Mouse (Mus musculus) heart, embryonic 11.5 days (tissue): ENCODE data around the gene Klhl36. TPM values are rescaled to one million over a fixed set of nuclear protein-coding genes. Genes with fewer than 3 reads are reported as not detected.

Experiments used
- ATAC-seq: fragments of 200-750 bp; cut with Nextera tagmentation; replicated peaks from 2 replicates; pipeline ENCODE4 v1.8.0; 2017; ENCODE audit warnings: moderate library complexity; ENCODE audit not compliant: insufficient number of reproducible peaks, low FRiP score, low TSS enrichment
- H3K27ac ChIP-seq: fragments of 300-500 bp; sonication (generic); 2 replicates; pipeline ENCODE4 v1.5.1; 2014; ENCODE audit warnings: mild to moderate bottlenecking, low read depth, low read length
- H3K27me3 ChIP-seq: fragments of 300-500 bp; sonication (generic); 2 replicates; pipeline ENCODE4 v1.6.1; 2014; ENCODE audit warnings: mild to moderate bottlenecking, low read length, mixed read lengths; ENCODE audit not compliant: control insufficient read depth, insufficient read depth
- H3K36me3 ChIP-seq: fragments of 300-500 bp; sonication (generic); 2 replicates; pipeline ENCODE4 v1.6.1; 2014; ENCODE audit warnings: mild to moderate bottlenecking, low read length, moderate library complexity, mixed read lengths; ENCODE audit not compliant: control insufficient read depth, insufficient read depth
- H3K4me1 ChIP-seq: fragments of 300-500 bp; sonication (generic); 2 replicates; pipeline ENCODE4 v1.6.1; 2014; ENCODE audit warnings: low read length; ENCODE audit not compliant: control insufficient read depth, insufficient read depth
- H3K4me2 ChIP-seq: fragments of 300-500 bp; sonication (generic); 2 replicates; pipeline ENCODE4 v1.6.1; 2014; ENCODE audit warnings: mild to moderate bottlenecking, moderate library complexity
- H3K4me3 ChIP-seq: fragments of 300-500 bp; sonication (generic); 2 replicates; pipeline ENCODE4 v1.5.1; 2014; ENCODE audit warnings: low read depth, low read length
- H3K9ac ChIP-seq: fragments of 300-500 bp; sonication (generic); 2 replicates; pipeline ENCODE4 v1.6.1; 2014; ENCODE audit warnings: mild to moderate bottlenecking, low read depth, low read length, moderate library complexity
- H3K9me3 ChIP-seq: fragments of 300-500 bp; sonication (generic); replicated peaks from 2 replicates; pipeline ENCODE4 v1.6.1; 2016; ENCODE audit warnings: low read length; ENCODE audit not compliant: control insufficient read depth
- WGBS: fragments of 180-500 bp; shearing (Covaris S2); extraction: QIAGEN DNeasy Blood & Tissue Kit; methylation state at CpG from one replicate; pipeline ENCODE4 v1.1.7; 2014; ENCODE audit not compliant: insufficient replicate concordance; 5-methylcytosine and 5-hydroxymethylcytosine counted together
- polyA plus RNA-seq: library from polyadenylated mRNA; unstranded; fragments of >200 nt; fragmentation: Nextera tagmentation; extraction: Ambion mirVana; gene quantifications from 2 replicates; pipeline ENCODE4 v1.2.1, GENCODE M21; 2014

The Klhl36 gene
- polyA plus RNA-seq, result 8.6 and 8.9 TPM in 2 replicates

DNA sequence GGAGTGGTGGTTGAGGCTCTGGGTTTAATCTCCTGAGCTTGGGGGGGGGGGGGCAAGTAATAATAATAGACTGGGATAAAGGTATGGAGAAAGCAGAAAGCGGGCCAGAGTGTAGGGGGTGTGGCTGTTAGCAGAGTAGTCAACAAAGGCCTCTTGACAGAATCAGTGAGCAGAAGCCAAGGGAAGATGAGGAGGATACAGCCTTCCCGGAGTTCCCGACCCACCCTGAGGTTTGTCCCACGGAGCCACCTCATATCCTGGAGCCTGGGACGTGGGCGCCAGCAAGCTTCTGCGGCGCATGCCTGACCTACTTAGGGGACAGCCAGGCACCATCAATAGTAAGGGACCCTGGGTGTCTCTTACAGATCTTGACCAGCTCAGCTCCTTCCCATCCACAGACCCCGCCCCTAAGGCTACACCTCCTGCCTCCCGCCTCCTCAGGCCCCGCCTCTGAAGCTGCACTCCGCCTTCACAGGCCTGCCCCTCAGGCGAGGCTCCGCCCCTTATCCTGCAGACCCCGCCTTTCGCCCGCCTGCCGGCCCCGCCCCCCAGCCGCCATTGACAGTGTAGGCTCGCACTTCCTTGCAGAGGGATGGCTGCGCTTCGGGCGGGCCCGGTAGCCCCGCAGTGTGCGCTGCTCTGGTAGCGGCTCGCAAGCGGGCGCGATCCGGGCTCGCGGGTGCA, at the start of gene Klhl36:
Klhl36 (plus strand) TSS at position 561 of the 684 bp plus-strand sequence.
- peak; percentile 95 for ATAC-seq
- under 1% methylated on average over 35 of the region's 35 CpGs for WGBS

DNA sequence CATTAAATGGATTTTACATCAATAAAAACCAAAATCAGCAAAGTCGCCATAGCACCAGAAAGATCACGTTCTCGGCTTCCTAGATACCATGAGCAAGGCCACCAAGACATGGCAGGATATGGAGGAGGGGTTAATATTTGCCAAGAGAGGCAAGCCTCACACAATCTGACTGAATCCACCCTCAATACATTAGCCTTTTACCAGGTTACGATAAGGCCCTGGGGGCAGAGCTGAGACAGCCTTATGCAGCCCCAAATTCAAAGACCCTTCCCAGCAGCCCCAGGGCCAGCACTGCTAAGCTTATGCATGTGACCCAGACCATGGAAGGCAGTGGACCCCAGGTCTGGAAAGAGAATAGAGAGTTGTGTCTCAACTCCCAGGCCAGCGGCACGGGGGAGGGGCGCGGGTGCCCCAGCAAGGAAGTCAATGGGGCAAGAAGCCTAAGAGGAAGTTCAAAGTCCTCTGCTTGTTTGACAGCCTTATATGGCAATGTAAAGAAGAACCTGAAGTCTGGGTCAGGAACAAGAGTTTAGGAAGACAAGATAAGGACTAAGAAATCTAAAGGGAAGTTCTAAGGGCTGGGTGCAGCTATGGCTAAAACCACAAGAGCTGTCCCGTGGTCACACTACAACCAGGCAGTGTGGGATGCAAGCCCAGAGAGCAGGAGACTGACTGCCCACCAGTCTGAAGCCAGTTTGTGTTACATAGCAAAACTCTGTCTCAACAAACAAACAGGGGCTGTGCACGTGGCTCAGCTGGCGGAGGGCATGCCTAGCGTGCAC, 49.2 kb upstream of the Klhl36 start:
- no peak for ATAC-seq
- Histone ChIP-seq H3K9me3 (no peaks in the 10 kb centered on the region), H3K36me3 (no peaks in the 10 kb centered on the region; the same call in 1 of the 2 replicates), H3K27ac (no peak overlapping the region), H3K9ac (no peak overlapping the region), H3K4me1 (peaks cover 4% of the 10 kb centered on the region), H3K4me2 (no peak overlapping the region), H3K27me3 (no peaks in the 10 kb centered on the region), H3K4me3 (no peak overlapping the region)
- whole genome bisulfite sequencing, result 75% methylated on average over 12 of the region's 12 CpGs

More for the DNA sequence above, at the start of gene Klhl36:
- peak within 1 kb of the TSS; percentile 85 for H3K4me2 ChIP-seq
- no peak within 1 kb of the TSS for H3K27ac ChIP-seq
- peaks cover 6% of the 10 kb centered on the region for H3K4me1 ChIP-seq
- H3K9ac ChIP-seq, result peak within 1 kb of the TSS; percentile 81
- no peaks in the 10 kb centered on the region; the same call in 1 of the 2 replicates for H3K36me3 ChIP-seq
- H3K4me3 ChIP-seq, result peak within 1 kb of the TSS; percentile 74
- no peaks in the 10 kb centered on the region for H3K9me3 ChIP-seq
- peaks cover 14% of the 10 kb centered on the region for H3K27me3 ChIP-seq

DNA sequence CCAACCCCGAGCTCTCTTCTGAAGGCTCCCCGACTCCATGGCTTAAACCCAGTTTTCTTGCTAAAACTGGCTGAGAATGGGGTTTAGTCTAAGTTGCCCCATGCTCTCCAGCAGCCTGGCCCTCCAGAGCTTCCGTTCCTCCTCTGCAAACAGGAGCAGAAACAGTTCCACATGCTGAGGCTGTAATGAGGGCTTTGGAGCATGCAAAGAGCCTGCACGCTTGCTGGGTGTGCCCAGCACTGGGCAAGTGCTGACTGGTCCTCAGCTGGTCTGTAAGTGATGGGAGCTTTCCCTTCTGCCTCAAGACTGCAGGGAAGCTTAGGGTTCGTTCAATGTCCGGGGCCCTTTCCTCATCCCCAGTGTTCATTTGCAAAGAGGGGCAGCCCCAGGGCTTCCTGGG, 45.8 kb upstream of the Klhl36 start:
- no peak overlapping the region for H3K4me2 ChIP-seq
- ATAC-seq, result no peak
- H3K4me1 ChIP-seq, result peaks cover 4% of the 10 kb centered on the region
- H3K27ac ChIP-seq, result no peak overlapping the region
- H3K27me3 ChIP-seq, result no peaks in the 10 kb centered on the region
- H3K36me3 ChIP-seq, result no peaks in the 10 kb centered on the region
- 77% methylated on average over 6 of the region's 6 CpGs for WGBS
- no peak overlapping the region for H3K4me3 ChIP-seq
- H3K9me3 ChIP-seq, result no peaks in the 10 kb centered on the region
- no peak overlapping the region for H3K9ac ChIP-seq

DNA sequence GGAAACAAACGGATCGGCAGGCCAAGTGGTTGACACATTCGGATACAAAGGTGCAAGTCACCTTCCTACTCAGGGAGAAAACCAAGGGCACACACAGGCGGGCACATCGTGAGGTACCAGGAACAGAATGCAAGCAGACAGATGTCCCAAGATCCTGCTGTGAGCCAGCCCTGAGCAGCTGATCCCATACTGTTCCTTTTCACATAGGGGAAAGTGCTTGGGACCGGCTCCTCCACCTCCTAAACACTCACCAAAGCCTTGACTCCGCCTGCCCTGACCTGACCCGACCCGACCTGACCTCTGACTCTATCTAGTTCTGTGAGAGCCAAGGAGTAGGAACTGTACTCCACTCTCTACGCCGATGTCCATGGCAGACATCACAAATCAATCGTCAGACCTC, 44.6 kb upstream of the Klhl36 start:
- H3K27me3 ChIP-seq, result no peaks in the 10 kb centered on the region
- H3K36me3 ChIP-seq, result no peaks in the 10 kb centered on the region
- no peak overlapping the region for H3K27ac ChIP-seq
- ATAC-seq, result no peak
- no peaks in the 10 kb centered on the region for H3K9me3 ChIP-seq
- peaks cover 4% of the 10 kb centered on the region for H3K4me1 ChIP-seq
- H3K9ac ChIP-seq, result no peak overlapping the region
- H3K4me3 ChIP-seq, result no peak overlapping the region
- H3K4me2 ChIP-seq, result no peak overlapping the region
- 44% methylated on average over 12 of the region's 12 CpGs for WGBS

DNA sequence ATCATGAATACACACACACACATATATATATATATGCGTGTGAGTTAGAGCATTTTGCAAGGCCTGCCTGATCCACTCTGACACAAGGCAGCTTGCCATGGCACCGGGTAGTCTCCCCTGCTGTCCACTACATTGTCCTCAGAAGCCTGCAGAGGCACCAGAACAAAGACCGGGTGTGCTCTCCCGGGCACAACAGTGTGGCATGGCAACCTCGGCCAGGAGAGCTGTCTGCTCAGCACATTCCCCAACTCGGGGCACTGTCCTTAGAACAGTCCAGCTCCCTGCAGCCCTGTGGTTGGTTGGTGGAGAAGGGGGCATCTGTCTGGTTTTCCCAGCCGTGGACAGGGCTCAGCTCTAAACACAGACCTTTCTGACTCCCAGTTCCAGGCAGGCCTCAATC, 42.8 kb upstream of the Klhl36 start:
- Histone ChIP-seq H3K4me3 (no peak overlapping the region), H3K4me2 (no peak overlapping the region), H3K27me3 (no peaks in the 10 kb centered on the region), H3K9ac (no peak overlapping the region), H3K9me3 (no peaks in the 10 kb centered on the region), H3K4me1 (no peaks in the 10 kb centered on the region; the same call in 1 of the 2 replicates), H3K27ac (no peak overlapping the region), H3K36me3 (no peaks in the 10 kb centered on the region)
- 75% methylated on average over 7 of the region's 7 CpGs for WGBS
- no peak for ATAC-seq

DNA sequence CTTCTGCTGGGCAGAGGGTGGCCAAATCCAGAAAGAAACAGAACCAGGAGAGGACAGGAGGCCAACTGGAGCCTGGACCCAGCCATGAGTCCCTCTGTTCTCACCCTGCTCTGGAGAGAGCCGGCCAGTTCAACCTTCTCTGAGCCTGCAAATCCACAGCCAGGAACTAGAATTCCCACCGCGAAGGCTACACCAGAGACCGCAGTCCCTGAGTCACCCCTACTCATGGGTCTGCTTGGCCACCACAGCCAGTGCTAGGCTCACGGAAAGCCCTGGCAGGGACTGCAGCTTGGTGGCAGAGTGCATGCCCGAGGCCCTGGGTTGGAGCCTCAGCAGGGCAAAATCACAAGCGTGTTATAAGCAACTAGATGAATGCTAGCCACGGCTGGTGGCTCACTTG, 42.1 kb upstream of the Klhl36 start:
- Histone ChIP-seq H3K4me3 (no peak overlapping the region), H3K9me3 (no peaks in the 10 kb centered on the region), H3K27me3 (no peaks in the 10 kb centered on the region), H3K36me3 (no peaks in the 10 kb centered on the region), H3K4me2 (no peak overlapping the region), H3K4me1 (no peaks in the 10 kb centered on the region; the same call in 1 of the 2 replicates), H3K9ac (no peak overlapping the region), H3K27ac (no peak overlapping the region)
- 82% methylated on average over 8 of the region's 8 CpGs for WGBS
- ATAC-seq, result no peak

DNA sequence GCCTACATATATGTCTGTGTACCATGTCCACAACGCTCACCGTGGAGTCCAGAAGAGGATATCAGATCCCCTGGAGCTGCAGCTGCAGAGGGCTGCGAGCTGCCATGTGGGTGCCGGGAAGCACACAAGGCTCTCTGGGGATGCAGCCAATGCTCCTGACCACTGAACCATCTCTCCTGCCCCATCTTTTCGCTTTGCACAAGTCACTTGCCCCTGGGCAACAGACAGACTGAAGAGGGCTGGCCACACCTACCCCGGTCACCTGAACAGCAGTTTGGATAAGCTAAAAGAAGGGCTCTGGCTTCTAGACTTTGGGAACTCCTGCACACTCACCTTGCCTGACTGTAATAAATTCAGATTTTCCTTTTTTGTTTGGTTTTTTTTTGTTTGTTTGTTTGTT, 40.4 kb upstream of the Klhl36 start:
- Histone ChIP-seq H3K27me3 (no peaks in the 10 kb centered on the region), H3K9me3 (no peaks in the 10 kb centered on the region), H3K36me3 (no peaks in the 10 kb centered on the region), H3K27ac (no peak overlapping the region), H3K9ac (no peak overlapping the region), H3K4me3 (no peak overlapping the region), H3K4me1 (peaks cover 12% of the 10 kb centered on the region), H3K4me2 (no peak overlapping the region)
- ATAC-seq, result no peak
- WGBS, result 88% methylated on average over 6 of the region's 6 CpGs

DNA sequence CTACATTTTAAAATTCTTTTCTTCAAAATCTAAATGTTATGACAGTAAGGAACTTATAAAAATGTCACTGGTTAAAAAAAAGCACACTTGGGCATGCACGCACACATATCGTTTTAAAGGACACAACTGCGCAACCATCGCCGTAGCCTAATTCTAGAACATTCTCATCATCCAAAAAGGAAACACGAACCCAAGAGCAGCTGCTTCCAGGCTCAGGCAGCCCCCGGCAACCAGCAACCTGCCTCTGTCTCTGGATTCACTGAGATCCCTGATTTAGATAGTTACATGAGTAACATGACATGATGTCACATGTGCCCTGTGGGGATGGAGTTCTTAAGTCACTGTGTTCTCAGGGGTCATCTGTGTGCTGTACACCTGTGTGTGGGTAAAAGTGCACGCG, 38.8 kb upstream of the Klhl36 start:
- H3K4me1 ChIP-seq, result peaks cover 28% of the 10 kb centered on the region
- H3K27me3 ChIP-seq, result no peaks in the 10 kb centered on the region
- no peak overlapping the region for H3K9ac ChIP-seq
- no peak overlapping the region for H3K27ac ChIP-seq
- no peak overlapping the region for H3K4me3 ChIP-seq
- H3K4me2 ChIP-seq, result no peak overlapping the region
- no peak for ATAC-seq
- 87% methylated on average over 9 of the region's 9 CpGs for WGBS
- no peaks in the 10 kb centered on the region for H3K36me3 ChIP-seq
- no peaks in the 10 kb centered on the region for H3K9me3 ChIP-seq
